Mouse (Mus musculus) spleen, postnatal 36 days (tissue): Measurements from ENCODE around the gene S100a11.

Experiments
- DNase-seq, 2 experiments: peaks; one replicate each; pipeline ENCODE4 v3.0.0; 2022; ENCODE audit warnings: low spot score in 2 of 2, mixed read lengths in 1 of 2

S100a11 gene

GRCm38 (mm10) chr3:93522611-93523010, 2.3 kb downstream of the S100a11 start:
- peak in 1 of 2 experiments; percentile 25 for DNase-seq

GRCm38 (mm10) chr3:93527300-93527699, 7.0 kb downstream of the S100a11 start:
- DNase-seq: no peak

GRCm38 (mm10) chr3:93528807-93529206, 8.5 kb downstream of the S100a11 start:
- DNase-seq: no peak

GRCm38 (mm10) chr3:93537068-93537576, 16.8 kb downstream of the S100a11 start:
- no peak for DNase-seq

- no peak for DNase-seq
Measured at GRCm38 (mm10) chr3:93538486-93538885, 18.2 kb downstream of the S100a11 start.

- DNase-seq: no peak
Measured at GRCm38 (mm10) chr3:93541501-93541900, 21.2 kb downstream of the S100a11 start.

- peak in 1 of 2 experiments; percentile 42 for DNase-seq
Measured at GRCm38 (mm10) chr3:93544170-93544569, 23.9 kb downstream of the S100a11 start.

GRCm38 (mm10) chr3:93547099-93547648, 26.9 kb downstream of the S100a11 start:
- peak; percentile 75 to 86 for DNase-seq

- DNase-seq: peak; percentile 41 to 48
Measured at GRCm38 (mm10) chr3:93547749-93548540, 27.7 kb downstream of the S100a11 start.

- DNase-seq: peak; percentile 74 to 81
Measured at GRCm38 (mm10) chr3:93548541-93549266, 28.4 kb downstream of the S100a11 start.

- DNase-seq: peak; percentile 83 to 88
Measured at GRCm38 (mm10) chr3:93549986-93550385, 29.7 kb downstream of the S100a11 start.

GRCm38 (mm10) chr3:93551950-93552901, 31.9 kb downstream of the S100a11 start:
- peak in 1 of 2 experiments; percentile 10 for DNase-seq

- no peak for DNase-seq
Measured at GRCm38 (mm10) chr3:93553311-93553710, 33.0 kb downstream of the S100a11 start.

- no peak for DNase-seq
Measured at GRCm38 (mm10) chr3:93553765-93554378, 33.6 kb downstream of the S100a11 start.

GRCm38 (mm10) chr3:93554379-93554980, 34.2 kb downstream of the S100a11 start:
- no peak for DNase-seq

- peak; percentile 82 to 84 for DNase-seq
Measured at GRCm38 (mm10) chr3:93554981-93555877, 34.9 kb downstream of the S100a11 start, which contains the start of gene S100a10. TSS of gene S100a10 (plus strand) at chr3:93555080.

- peak in 1 of 2 experiments; percentile 7 for DNase-seq
Measured at GRCm38 (mm10) chr3:93555878-93556254, 35.6 kb downstream of the S100a11 start.

- DNase-seq: no peak
Measured at GRCm38 (mm10) chr3:93556599-93556998, 36.3 kb downstream of the S100a11 start.

- no peak for DNase-seq
Measured at GRCm38 (mm10) chr3:93557471-93557870, 37.2 kb downstream of the S100a11 start.
